Mouse (Mus musculus) liver, embryonic 14.5 days (tissue): Measurements from ENCODE around the gene Fbrsl1. TPM values are rescaled to one million over a fixed set of nuclear protein-coding genes. Genes with fewer than 3 reads are reported as not detected.
A peak's percentile ranks its signal among the peaks of the same experiment; 100 is the strongest.

Experiments
- ATAC-seq: fragments of 200-750 bp; cut with Nextera tagmentation; 2 replicates; pipeline ENCODE4 v1.8.0; 2017; ENCODE audit warnings: moderate number of reproducible peaks, mild to moderate bottlenecking, moderate library complexity; ENCODE audit not compliant: insufficient read depth
- DNase-seq, 3 experiments: peaks; one replicate each; pipeline ENCODE4 v3.0.0-alpha.2; 2012 to 2013; ENCODE audit warnings: low read depth in 3 of 3, low spot score in 3 of 3
- H3K27ac ChIP-seq: fragments of 300-500 bp; sonication (generic); 2 replicates; pipeline ENCODE4 v1.5.1; 2014; ENCODE audit warnings: moderate library complexity, mild to moderate bottlenecking, control low read depth, inconsistent platforms
- H3K27me3 ChIP-seq: fragments of 300-500 bp; sonication (generic); 2 replicates; pipeline ENCODE4 v1.6.1; 2014; ENCODE audit warnings: mild to moderate bottlenecking, low read length, moderate library complexity; ENCODE audit not compliant: control insufficient read depth, insufficient read depth
- H3K36me3 ChIP-seq: fragments of 300-500 bp; sonication (generic); replicated peaks from 2 replicates; pipeline ENCODE4 v1.6.1; 2014; ENCODE audit warnings: low read depth; ENCODE audit not compliant: control insufficient read depth, insufficient read depth
- H3K4me1 ChIP-seq, 2 experiments: fragments of 200-500 bp in 1 of 2; fragments of 300-500 bp in 1 of 2; sonication (generic) in 1 of 2; replicated peaks; 2 replicates each; pipeline ENCODE4 v1.6.1; 2012 to 2014; ENCODE audit warnings: antibody characterized with exemption in 1 of 2, inconsistent platforms in 1 of 2, low read length in 1 of 2; ENCODE audit not compliant: control insufficient read depth in 2 of 2, insufficient read depth in 2 of 2
- H3K4me2 ChIP-seq: fragments of 300-500 bp; sonication (generic); 2 replicates; pipeline ENCODE4 v1.6.1; 2014; ENCODE audit warnings: low read depth, mild to moderate bottlenecking, control low read depth, moderate library complexity
- H3K4me3 ChIP-seq, 2 experiments: fragments of 200-500 bp in 1 of 2; fragments of 300-500 bp in 1 of 2; sonication (generic) in 1 of 2; 2 replicates each; pipeline ENCODE4 v1.5.1; 2012 to 2014; ENCODE audit warnings: low read depth in 2 of 2, low read length in 2 of 2, mild to moderate bottlenecking in 2 of 2, control low read depth in 1 of 2, inconsistent platforms in 1 of 2, moderate library complexity in 1 of 2; ENCODE audit not compliant: insufficient read depth in 1 of 2
- H3K9ac ChIP-seq: fragments of 300-500 bp; sonication (generic); replicated peaks from 2 replicates; pipeline ENCODE4 v1.6.1; 2014; ENCODE audit warnings: mild to moderate bottlenecking, control low read depth, moderate library complexity
- H3K9me3 ChIP-seq: fragments of 300-500 bp; sonication (generic); 2 replicates; pipeline ENCODE4 v1.6.1; 2016; ENCODE audit warnings: low read length, mixed read lengths; ENCODE audit not compliant: control insufficient read depth
- CTCF ChIP-seq: IDR thresholded peaks from 2 replicates; pipeline ENCODE4 v1.5.1; 2016; ENCODE audit warnings: antibody characterized with exemption, low read depth, control low read depth
- EP300 ChIP-seq: IDR thresholded peaks from 2 replicates; pipeline ENCODE4 v1.6.1; 2016; ENCODE audit warnings: antibody characterized with exemption, low read depth
- WGBS: fragments of 180-500 bp; shearing (Covaris S2); extraction: QIAGEN DNeasy Blood & Tissue Kit; methylation state at CpG from one replicate; pipeline ENCODE4 v1.1.7; 2014; ENCODE audit not compliant: insufficient replicate concordance; 5-methylcytosine and 5-hydroxymethylcytosine counted together
- polyA plus RNA-seq, 2 experiments: library from polyadenylated mRNA; depleted of rRNA in 1 of 2; stranded (reverse) in 1 of 2; unstranded in 1 of 2; fragments of >200 nt; fragmentation: Nextera tagmentation in 1 of 2; extraction: Ambion mirVana in 1 of 2; gene quantifications; 2 replicates each; pipeline versions ENCODE4 v1.2.1 to v1.2.3; 2012 to 2014

Fbrsl1 gene
- polyA plus RNA-seq, 2 experiments = 4.3 to 9.5 TPM

DNA sequence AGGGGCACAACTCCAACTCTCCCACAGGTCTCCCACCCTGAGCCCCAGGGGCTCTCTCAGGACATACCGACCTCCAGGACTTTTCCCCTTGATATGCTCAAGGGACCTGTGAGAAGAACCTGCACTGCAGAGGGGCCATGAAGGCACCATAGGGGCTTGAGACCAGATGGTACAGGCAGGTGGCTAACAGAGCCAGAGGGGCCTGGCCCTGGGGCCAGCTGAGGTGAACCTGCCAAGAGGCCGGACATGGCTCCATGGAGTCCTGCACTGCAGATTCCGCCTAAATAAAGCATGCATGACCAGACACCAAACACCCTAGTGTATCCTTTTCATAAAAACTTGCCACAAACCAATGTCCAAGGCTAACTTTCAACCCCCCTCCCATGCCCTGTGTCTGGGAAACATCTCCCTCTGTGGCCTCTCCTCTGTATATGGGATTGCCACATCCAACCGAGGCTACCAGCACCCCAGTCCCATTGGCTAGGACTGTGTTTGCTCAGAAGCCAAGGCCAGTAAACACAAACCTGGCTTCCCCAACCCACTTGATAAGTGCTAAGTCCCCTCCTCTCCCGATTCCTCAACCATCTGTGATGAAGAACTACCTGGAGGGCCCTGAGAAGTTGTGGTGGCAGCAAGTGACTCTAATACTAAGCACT, 53.2 kb downstream of the Fbrsl1 start:
- peak; percentile 57; the same call in 1 of the 2 replicates for ATAC-seq
- no peak overlapping the region for H3K4me3 ChIP-seq
- no peak overlapping the region for H3K4me2 ChIP-seq
- TF ChIP-seq CTCF (no peak), EP300 (no peak)
- no peak overlapping the region for H3K9ac ChIP-seq
- H3K27me3 ChIP-seq = no peaks in the 10 kb centered on the region
- H3K36me3 ChIP-seq = no peaks in the 10 kb centered on the region
- WGBS = 70% methylated on average over 5 of the region's 5 CpGs
- no peaks in the 10 kb centered on the region for H3K4me1 ChIP-seq
- H3K9me3 ChIP-seq = no peaks in the 10 kb centered on the region
- H3K27ac ChIP-seq = no peak overlapping the region
- DNase-seq = no peak

DNA sequence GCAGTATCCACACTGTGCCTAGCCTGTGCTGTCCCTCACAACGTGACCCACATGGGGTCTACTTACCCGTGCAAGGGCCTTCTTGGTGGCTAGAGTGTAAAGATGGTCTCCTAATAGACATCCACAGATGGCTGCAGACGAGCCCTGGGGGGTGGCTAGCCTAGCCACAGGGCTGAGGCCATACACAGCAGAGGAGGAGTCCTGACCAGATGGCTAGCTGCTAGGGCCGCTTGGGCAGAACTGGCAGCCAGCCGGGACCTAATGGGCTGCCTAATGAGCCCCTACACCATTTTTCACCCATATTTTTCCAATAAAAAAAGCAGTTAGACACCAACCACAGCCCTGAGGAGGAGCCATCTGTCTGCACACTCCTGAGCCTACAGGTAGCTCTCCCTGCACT, 55.6 kb downstream of the Fbrsl1 start:
- H3K4me3 ChIP-seq = no peak overlapping the region
- no peak for TF ChIP-seq CTCF
- TF ChIP-seq EP300 = no peak
- no peak for DNase-seq
- H3K4me1 ChIP-seq = no peaks in the 10 kb centered on the region
- H3K4me2 ChIP-seq = no peak overlapping the region
- no peaks in the 10 kb centered on the region for H3K9me3 ChIP-seq
- H3K27ac ChIP-seq = no peak overlapping the region
- no peaks in the 10 kb centered on the region for H3K27me3 ChIP-seq
- ATAC-seq = no peak
- H3K36me3 ChIP-seq = no peaks in the 10 kb centered on the region
- 67% methylated on average over 5 of the region's 5 CpGs for WGBS
- H3K9ac ChIP-seq = no peak overlapping the region

DNA sequence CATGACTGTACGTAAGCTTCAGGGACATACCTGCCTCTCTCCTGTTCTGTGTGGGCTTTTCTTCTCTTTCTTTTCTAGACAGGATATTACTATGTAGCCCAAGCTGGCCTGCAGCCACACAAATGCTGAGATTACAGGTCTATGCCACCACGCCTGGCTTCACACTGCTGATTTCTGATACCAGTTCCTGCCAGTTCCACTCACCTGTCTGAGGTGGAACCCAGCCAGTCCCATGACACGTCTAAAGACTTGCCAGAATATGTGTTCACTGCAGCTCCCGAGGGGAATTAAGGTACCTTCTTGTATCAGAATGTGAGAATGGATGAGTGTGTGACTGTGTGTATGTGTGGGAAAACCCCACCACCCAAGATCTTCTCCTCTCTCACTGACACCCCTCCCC, 57.7 kb downstream of the Fbrsl1 start:
- Histone ChIP-seq H3K27ac (no peak overlapping the region), H3K27me3 (peaks cover 13% of the 10 kb centered on the region), H3K36me3 (no peaks in the 10 kb centered on the region), H3K9ac (no peak overlapping the region), H3K4me3 (no peak overlapping the region), H3K4me2 (no peak overlapping the region), H3K4me1 (no peaks in the 10 kb centered on the region), H3K9me3 (no peaks in the 10 kb centered on the region)
- DNase-seq = no peak
- no peak for ATAC-seq
- no peak for TF ChIP-seq EP300
- no peak for TF ChIP-seq CTCF
- WGBS = 74% methylated on average over 4 of the region's 4 CpGs

DNA sequence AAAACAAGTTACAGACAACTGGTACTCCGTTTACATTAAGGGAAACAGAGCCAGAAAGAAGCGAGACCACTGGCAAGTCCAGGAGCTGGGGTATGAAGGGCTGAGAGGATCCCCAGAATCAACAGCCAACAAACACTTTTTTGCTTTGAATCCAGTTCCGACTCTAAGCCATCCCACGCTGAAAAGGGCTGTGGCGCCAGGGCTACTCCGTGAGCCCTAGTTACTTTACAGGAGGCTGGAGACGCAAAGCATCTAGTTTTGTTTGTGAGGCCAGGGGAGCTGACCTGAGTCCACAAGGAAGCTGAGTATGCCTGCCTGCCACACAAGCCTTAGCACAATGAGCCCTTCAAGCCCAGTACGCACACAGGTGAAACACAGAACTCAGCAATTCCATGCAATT, 61.0 kb downstream of the Fbrsl1 start:
- Histone ChIP-seq H3K27ac (no peak overlapping the region), H3K36me3 (no peaks in the 10 kb centered on the region), H3K27me3 (peaks cover 13% of the 10 kb centered on the region), H3K9ac (no peak overlapping the region), H3K4me1 (no peaks in the 10 kb centered on the region), H3K9me3 (no peaks in the 10 kb centered on the region), H3K4me3 (peak overlapping the region; percentile 34 to 45), H3K4me2 (peak overlapping the region; percentile 61)
- TF ChIP-seq CTCF = no peak
- no peak for TF ChIP-seq EP300
- 30% methylated on average over 8 of the region's 8 CpGs for WGBS
- ATAC-seq (no peak), DNase-seq (no peak)

DNA sequence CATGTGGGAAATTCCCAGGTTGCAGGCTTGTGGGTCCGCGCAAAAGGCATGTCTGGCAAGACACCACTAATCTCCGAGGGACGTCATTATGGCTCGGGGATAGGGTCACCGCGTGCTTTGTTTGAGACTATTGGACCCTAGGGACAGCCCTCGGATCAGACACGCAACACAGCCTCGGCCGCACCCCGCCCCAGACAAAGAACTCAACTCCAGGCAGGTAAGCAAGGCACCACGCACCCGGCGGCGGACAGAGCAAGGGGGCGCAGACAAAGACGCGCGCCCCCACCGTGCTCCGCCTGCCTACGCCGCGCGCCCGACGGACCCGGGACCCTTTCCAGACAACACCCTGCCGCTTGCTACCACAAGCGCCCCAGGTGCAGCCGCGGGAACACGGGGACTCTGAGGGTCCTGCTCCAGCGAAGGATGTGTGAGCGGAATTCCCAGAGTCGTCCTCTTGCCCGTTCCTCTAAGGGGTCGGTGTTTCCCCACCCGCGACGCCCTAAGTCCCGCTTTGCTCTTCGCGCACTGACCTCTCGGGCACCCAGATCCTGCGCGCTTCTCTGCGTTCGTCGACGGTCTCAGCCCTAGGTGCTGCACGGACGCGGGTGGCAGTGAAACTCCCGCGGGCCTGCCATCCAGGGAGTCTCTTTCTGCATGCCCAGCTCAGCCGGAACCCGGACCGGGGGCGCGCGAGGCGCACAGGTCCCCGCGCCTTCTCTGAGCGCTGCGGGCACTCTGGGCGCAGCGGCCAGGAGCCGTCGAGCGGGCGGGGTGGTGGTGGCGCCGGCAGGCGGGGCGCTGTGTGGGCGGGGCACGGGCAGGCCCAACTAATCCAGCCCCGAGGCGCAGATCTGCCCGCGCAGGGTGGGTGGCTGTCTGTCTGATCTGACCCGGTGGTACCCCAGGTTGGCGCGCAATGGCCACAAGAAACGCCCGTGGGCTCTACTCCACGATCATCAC, 61.7 kb downstream of the Fbrsl1 start:
- no peaks in the 10 kb centered on the region for H3K9me3 ChIP-seq
- 5% methylated on average over 89 of the region's 90 CpGs for WGBS
- H3K27me3 ChIP-seq = peaks cover 13% of the 10 kb centered on the region
- TF ChIP-seq EP300 (no peak), CTCF (no peak)
- no peak overlapping the region for H3K27ac ChIP-seq
- no peaks in the 10 kb centered on the region for H3K4me1 ChIP-seq
- no peak overlapping the region for H3K9ac ChIP-seq
- DNase-seq (no peak), ATAC-seq (peak; percentile 63)
- H3K36me3 ChIP-seq = no peaks in the 10 kb centered on the region
- peak overlapping the region; percentile 34 to 45 for H3K4me3 ChIP-seq
- peak overlapping the region; percentile 61 for H3K4me2 ChIP-seq
